ENCODE assay signal across 28 mouse cellular contexts in the genomic region with DNA sequence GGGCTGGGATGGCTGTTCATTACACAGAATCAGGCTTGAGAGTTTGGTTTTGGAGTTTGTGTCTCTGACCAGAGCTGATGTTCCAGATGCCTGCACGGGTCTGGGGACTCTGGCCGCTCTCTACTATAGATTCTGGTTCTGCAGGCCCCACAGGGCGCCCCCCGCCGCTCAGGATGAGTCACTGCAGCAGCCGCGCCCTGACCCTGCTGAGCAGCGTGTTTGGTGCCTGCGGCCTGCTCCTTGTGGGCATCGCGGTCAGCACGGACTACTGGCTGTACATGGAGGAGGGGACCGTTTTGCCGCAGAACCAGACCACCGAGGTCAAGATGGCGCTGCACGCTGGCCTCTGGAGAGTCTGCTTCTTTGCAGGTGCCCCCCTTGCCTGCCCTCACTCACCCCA. TPM values are rescaled to one million over a fixed set of nuclear protein-coding genes. Genes with fewer than 3 reads are reported as not detected.
A peak's percentile ranks its signal among the peaks of the same experiment; 100 is the strongest.
DNase-seq lines count a peak whose midpoint lies in the region; TF ChIP-seq lines count a peak whose summit lies in the region.
"Had no signal": no experiment of that assay in that cellular context is flagged by ENCODE, and none has a peak within 500 bp of the region (broad histone marks: within the 10 kb centered on the region; RNA-seq: fewer than 3 reads in every experiment).

No protein-coding gene starts in this region.

- H3K36me3 ChIP-seq in ES-Bruce4 (ENCODE audit: control insufficient read depth, insufficient read depth, low read length, poor library complexity, severe bottlenecking) = peaks cover 10% of the 10 kb centered on the region
- H3K36me3 ChIP-seq: heart, embryonic 13.5 days had no signal

- TF ChIP-seq EP300 in ES-Bruce4 (IDR thresholded peaks at IDR 0.05; ENCODE audit: insufficient read depth, low read depth, low read length) = 0 out of 2 replicates have a peak, but pooled peaks have one; percentile 15

- TF ChIP-seq CTCF in left cerebral cortex, adult 2 months (IDR thresholded peaks at IDR 0.05) = peak; percentile 9
- peak; percentile 61 for TF ChIP-seq CTCF in ES-Bruce4 (IDR thresholded peaks at IDR 0.05; ENCODE audit: low read depth, low read length)

- no peaks in the 10 kb centered on the region for H3K27me3 ChIP-seq in ES-Bruce4 (ENCODE audit: control insufficient read depth, insufficient read depth, low read length, poor library complexity, severe bottlenecking)
- H3K27me3 ChIP-seq: embryonic facial prominence, embryonic 12.5 days; hindbrain, embryonic 15.5 days; limb, embryonic 15.5 days had no signal

- H3K27ac ChIP-seq in left cerebral cortex, adult 2 months = no peak overlapping the region
- H3K27ac ChIP-seq in ES-Bruce4 (ENCODE audit: insufficient read depth, low read length) = no peak overlapping the region
- H3K27ac ChIP-seq: embryonic facial prominence, embryonic 12.5 days; heart, embryonic 13.5 days; hindbrain, embryonic 15.5 days; limb, embryonic 15.5 days; liver, embryonic 14.5 days; lung, embryonic 15.5 days; macrophage had no signal

- H3K9me3 ChIP-seq in ES-Bruce4 (replicated peaks; ENCODE audit: control insufficient read depth, insufficient read depth, low read length, poor library complexity, severe bottlenecking) = no peaks in the 10 kb centered on the region
- H3K9me3 ChIP-seq: embryonic facial prominence, embryonic 12.5 days; heart, embryonic 13.5 days; hindbrain, embryonic 15.5 days; limb, embryonic 15.5 days; lung, embryonic 15.5 days had no signal

- peak; percentile 9 to 37 for DNase-seq in cerebellum, adult 18-20 months
- no peak for DNase-seq in cerebellum, postnatal 4 days (ENCODE audit: low spot score in 2 of 2)
- DNase-seq in left cerebral cortex, adult 2 months (ENCODE audit: extremely low spot score in 1 of 2, low spot score in 2 of 2) = no peak
- DNase-seq in left cerebral cortex, adult 9 months (ENCODE audit: low spot score in 2 of 2) = no peak
- peak; percentile 16 to 19 for DNase-seq in cerebellum, postnatal 10 days
- no peak for DNase-seq in spleen, postnatal 4 days (ENCODE audit: low spot score in 2 of 2)
- no peak for DNase-seq in lung, postnatal 14 days
- DNase-seq: adrenal gland, postnatal 14 days; forebrain, postnatal 0 days; gastrocnemius, postnatal 25 days; heart, adult 18-20 months; heart, postnatal 14 days; kidney, adult 9 months; kidney, postnatal 14 days; right cerebral cortex, postnatal 14 days; spleen, adult 18-20 months; thymus, adult 18-20 months; thymus, postnatal 36 days had no signal

- no peak for TF ChIP-seq POLR2A in ES-Bruce4 (IDR thresholded peaks at IDR 0.05; ENCODE audit: insufficient read depth, low read length)

- H3K4me1 ChIP-seq in ES-Bruce4 (ENCODE audit: control insufficient read depth, insufficient read depth, low read length) = peaks cover under 1% of the 10 kb centered on the region

- H3K9ac ChIP-seq in ES-Bruce4 (ENCODE audit: low read depth, poor library complexity, severe bottlenecking) = peak overlapping the region; percentile 16; the same call in 1 of the 2 replicates
- H3K9ac ChIP-seq: embryonic facial prominence, embryonic 12.5 days; forebrain, postnatal 0 days; heart, embryonic 13.5 days; hindbrain, embryonic 15.5 days; limb, embryonic 15.5 days; liver, embryonic 14.5 days; lung, embryonic 15.5 days had no signal

- no peak overlapping the region for H3K4me3 ChIP-seq in left cerebral cortex, adult 2 months
- H3K4me3 ChIP-seq in ES-Bruce4 (ENCODE audit: low read depth, low read length) = peak overlapping the region; percentile 13
- H3K4me3 ChIP-seq: embryonic facial prominence, embryonic 12.5 days; heart, embryonic 13.5 days; hindbrain, embryonic 15.5 days; limb, embryonic 15.5 days; lung, embryonic 15.5 days had no signal

- intact Hi-C loops in left cerebral cortex, adult 2 months (cut with DNase I) = no loop called here

RNA-seq across cellular contexts. Expression of a gene that starts 3.7 kb away (rescaled TPM):
- total RNA-seq in left cerebral cortex, adult 2 months (2021) = 100 to 1,000 TPM; 180 to 201 TPM
- 57.6 and 60.5 TPM in 2 replicates for polyA plus RNA-seq in ES-Bruce4 (2011; ENCODE audit: insufficient read depth, insufficient read length, low read depth, missing spikeins)
- polyA plus RNA-seq: CD4-positive, CD25-positive, alpha-beta regulatory T cell, adult 4 months; macrophage had no signal

RNA-seq across cellular contexts. Expression of a gene that starts 47.4 kb away (rescaled TPM):
- 100 to 1,000 TPM; 262 to 263 TPM for total RNA-seq in left cerebral cortex, adult 2 months (2021)
- polyA plus RNA-seq in ES-Bruce4 (2011; ENCODE audit: insufficient read depth, insufficient read length, low read depth, missing spikeins) = 3.0 and 3.4 TPM in 2 replicates
- total RNA-seq: MEL had no signal
- polyA plus RNA-seq: CD4-positive, CD25-positive, alpha-beta regulatory T cell, adult 4 months had no signal

RNA-seq across cellular contexts. Expression of a gene that starts 47.5 kb away (rescaled TPM):
- 10 to 100 TPM; 61.9 to 62.1 TPM for total RNA-seq in left cerebral cortex, adult 2 months (2021)
- 214 and 225 TPM in 2 replicates for polyA plus RNA-seq in ES-Bruce4 (2011; ENCODE audit: insufficient read depth, insufficient read length, low read depth, missing spikeins)

RNA-seq across cellular contexts. Expression of a gene that starts 54.1 kb away (rescaled TPM):
- 100 to 1,000 TPM; 176 to 186 TPM for total RNA-seq in left cerebral cortex, adult 2 months (2021)
- 5.2 and 7.6 TPM in 2 replicates for polyA plus RNA-seq in ES-Bruce4 (2011; ENCODE audit: insufficient read depth, insufficient read length, low read depth, missing spikeins)
- total RNA-seq: gastrocnemius, postnatal 25 days; heart, adult 18-20 months; heart, postnatal 14 days had no signal
- polyA plus RNA-seq: CD4-positive, CD25-positive, alpha-beta regulatory T cell, adult 4 months; macrophage had no signal

Comparison
In these comparisons a context has a peak if more than half of its experiments do, and no peak if none do; other contexts are left out.
1. DNase-seq: peak in cerebellum, adult 18-20 months (2 of 2) and cerebellum, postnatal 10 days (2 of 2); none in cerebellum, postnatal 4 days (0 of 2), left cerebral cortex, adult 2 months (0 of 2), left cerebral cortex, adult 9 months (0 of 2), spleen, postnatal 4 days (0 of 2) and lung, postnatal 14 days (single experiment).